Mouse (Mus musculus): ENCODE measurements around the gene Papss2.

GRCm38 (mm10) chr19:32569725-32570124, 25.9 kb upstream of the Papss2 start:
- TF ChIP-seq GATA1 (IDR thresholded peaks at IDR 0.05; ENCODE audit: low read length) (no peak), TAL1 (IDR thresholded peaks at IDR 0.05; ENCODE audit: low read length) (no peak)
